Mouse (Mus musculus) forebrain, postnatal 0 days (tissue): Measurements from ENCODE around the gene Vars. TPM values are rescaled to one million over a fixed set of nuclear protein-coding genes. Genes with fewer than 3 reads are reported as not detected.
"Not testable (repeated sequence)": the region's sequence is repeated elsewhere in the genome, so short reads cannot be mapped to it uniquely, and the experiment has no call there.

Source experiments
- ATAC-seq: fragments of 200-750 bp; cut with Nextera tagmentation; 2 replicates; pipeline ENCODE4 v1.8.0; 2017; ENCODE audit warnings: mild to moderate bottlenecking, moderate library complexity
- DNase-seq: peaks from one replicate; pipeline ENCODE4 v3.0.0-alpha.2; 2015
- H3K27ac ChIP-seq: fragments of 300-500 bp; sonication (generic); 2 replicates; pipeline ENCODE4 v1.5.1; 2014; ENCODE audit warnings: low read depth, mild to moderate bottlenecking, antibody characterized with exemption, low read length, moderate library complexity, mixed read lengths
- H3K27me3 ChIP-seq: fragments of 300-500 bp; sonication (generic); 2 replicates; pipeline ENCODE4 v1.6.1; 2014; ENCODE audit warnings: mild to moderate bottlenecking, low read length, mixed read lengths; ENCODE audit not compliant: insufficient read depth
- H3K36me3 ChIP-seq: fragments of 300-500 bp; sonication (generic); 2 replicates; pipeline ENCODE4 v1.6.1; 2014; ENCODE audit warnings: mild to moderate bottlenecking, moderate library complexity; ENCODE audit not compliant: insufficient read depth
- H3K4me1 ChIP-seq: fragments of 300-500 bp; sonication (generic); 2 replicates; pipeline ENCODE4 v1.6.1; 2014; ENCODE audit warnings: antibody characterized with exemption; ENCODE audit not compliant: insufficient read depth
- H3K4me2 ChIP-seq: fragments of 300-500 bp; sonication (generic); 2 replicates; pipeline ENCODE4 v1.6.1; 2014; ENCODE audit warnings: low read depth, mild to moderate bottlenecking, moderate library complexity
- H3K4me3 ChIP-seq: fragments of 300-500 bp; sonication (generic); 2 replicates; pipeline ENCODE4 v1.5.1; 2014; ENCODE audit warnings: low read depth, low read length, mixed read lengths
- H3K9ac ChIP-seq: fragments of 300-500 bp; sonication (generic); 2 replicates; pipeline ENCODE4 v1.6.1; 2014; ENCODE audit warnings: mild to moderate bottlenecking
- H3K9me3 ChIP-seq: fragments of 300-500 bp; sonication (generic); 2 replicates; pipeline ENCODE4 v1.6.1; 2016; ENCODE audit warnings: low read length
- CTCF ChIP-seq: sonication (generic); IDR thresholded peaks from 2 replicates; pipeline ENCODE4 v1.5.1; 2016; ENCODE audit warnings: antibody characterized with exemption, control low read depth, low read depth
- WGBS: fragments of 180-500 bp; shearing (Covaris S2); extraction: QIAGEN DNeasy Blood & Tissue Kit; methylation state at CpG from one replicate; pipeline ENCODE4 v1.1.7; 2014; 5-methylcytosine and 5-hydroxymethylcytosine counted together
- polyA plus RNA-seq: library from polyadenylated mRNA; unstranded; fragments of >200 nt; fragmentation: Nextera tagmentation; extraction: Ambion mirVana; gene quantifications from 2 replicates; pipeline ENCODE4 v1.2.1, GENCODE M21; 2015
- total RNA-seq: library from RNA; depleted of rRNA; stranded (reverse); fragments of >200 nt; gene quantifications from 2 replicates; pipeline ENCODE4 v1.2.3, GENCODE M21; 2014

Gene Vars
- total and polyA plus RNA-seq, 2 experiments from 2014 or later: 45.4 to 93.4 TPM

DNA sequence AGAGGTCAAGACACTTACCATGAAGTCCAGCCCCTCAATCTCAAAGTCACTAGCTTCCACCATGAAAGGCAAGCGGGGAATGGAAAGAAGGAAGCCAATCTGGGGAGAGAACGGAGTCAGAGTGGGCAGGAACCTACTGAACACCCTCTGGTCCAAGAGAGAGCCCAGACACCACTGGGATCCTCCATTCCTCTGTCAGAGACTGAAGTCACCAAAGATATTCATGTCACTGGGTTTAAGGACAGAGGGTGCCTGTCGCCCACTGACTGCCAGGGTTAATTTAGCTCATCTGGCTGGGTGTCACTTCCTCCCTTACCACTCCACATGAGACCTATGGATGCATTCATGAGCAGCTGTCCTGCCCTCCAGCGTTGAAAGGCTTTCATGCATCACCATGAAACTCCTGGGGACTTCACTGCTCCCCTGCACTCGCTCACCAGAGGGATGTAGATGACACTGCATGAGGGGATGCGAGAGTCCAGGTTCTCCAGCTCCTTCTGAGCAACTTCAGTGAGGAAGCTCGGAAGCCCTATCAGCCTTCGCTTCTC lies 31.6 kb downstream of the Vars start:
- H3K4me2 ChIP-seq: no peak overlapping the region
- DNase-seq: no peak
- no peak overlapping the region for H3K9ac ChIP-seq
- no peak overlapping the region for H3K4me3 ChIP-seq
- no peaks in the 10 kb centered on the region for H3K27me3 ChIP-seq
- ATAC-seq: no peak
- H3K36me3 ChIP-seq: no peaks in the 10 kb centered on the region
- H3K9me3 ChIP-seq: no peaks in the 10 kb centered on the region
- H3K27ac ChIP-seq: no peak overlapping the region
- WGBS: 78% methylated on average over 8 of the region's 8 CpGs
- H3K4me1 ChIP-seq: no peaks in the 10 kb centered on the region
- TF ChIP-seq CTCF: 0 out of 2 replicates have a peak, but pooled peaks have one; percentile 5

DNA sequence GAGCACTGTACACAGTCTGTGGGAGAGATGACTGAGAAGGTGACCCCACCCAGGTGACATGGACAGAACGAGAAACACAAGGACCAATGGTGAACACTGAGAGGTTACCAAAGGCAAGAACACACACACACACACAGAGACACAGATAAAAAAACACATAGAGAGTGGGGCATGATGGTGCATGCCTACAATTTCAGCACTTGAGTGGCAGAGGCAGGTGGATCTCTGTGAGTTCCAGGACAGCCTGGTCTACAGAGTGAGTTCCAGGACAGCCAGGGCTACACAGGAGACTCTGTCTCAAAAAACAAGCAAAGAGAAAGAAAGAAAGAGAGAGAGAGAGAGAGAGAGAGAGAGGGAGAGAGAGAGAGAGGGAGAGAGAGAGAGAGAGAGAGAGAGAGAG lies 32.9 kb downstream of the Vars start:
- not testable (repeated sequence) for H3K27ac ChIP-seq, H3K27me3 ChIP-seq, H3K9ac ChIP-seq, H3K9me3 ChIP-seq, H3K36me3 ChIP-seq, ATAC-seq, H3K4me2 ChIP-seq, H3K4me1 ChIP-seq, H3K4me3 ChIP-seq, DNase-seq
- 75% methylated on average over 1 of the region's 1 CpGs for WGBS

DNA sequence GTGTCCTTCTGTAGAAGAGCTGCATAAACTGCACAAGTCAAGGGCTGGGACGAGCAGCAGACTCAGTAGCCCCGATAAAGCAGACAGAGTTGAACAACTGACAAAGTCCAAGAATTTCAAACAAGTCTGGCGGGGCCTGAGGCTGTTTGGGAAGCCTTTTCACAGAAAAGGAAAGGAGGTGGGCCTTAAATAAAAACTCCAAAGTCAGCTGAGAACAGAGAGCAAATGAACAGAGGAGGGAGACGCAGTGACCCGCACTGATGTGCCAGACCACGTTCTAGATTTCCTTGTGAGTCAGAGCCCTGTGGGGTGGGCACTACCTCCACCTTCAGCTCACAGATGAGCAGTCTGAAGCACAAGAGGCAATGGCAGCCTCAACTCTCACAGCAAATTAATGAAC lies 34.1 kb downstream of the Vars start:
- H3K27ac ChIP-seq: no peak overlapping the region
- no peaks in the 10 kb centered on the region for H3K4me1 ChIP-seq
- no peak overlapping the region for H3K4me3 ChIP-seq
- H3K9ac ChIP-seq: no peak overlapping the region
- H3K9me3 ChIP-seq: no peaks in the 10 kb centered on the region
- WGBS: 76% methylated on average over 6 of the region's 6 CpGs
- no peak for DNase-seq
- H3K27me3 ChIP-seq: no peaks in the 10 kb centered on the region
- no peak for ATAC-seq
- no peak overlapping the region for H3K4me2 ChIP-seq
- TF ChIP-seq CTCF: no peak
- no peaks in the 10 kb centered on the region for H3K36me3 ChIP-seq

DNA sequence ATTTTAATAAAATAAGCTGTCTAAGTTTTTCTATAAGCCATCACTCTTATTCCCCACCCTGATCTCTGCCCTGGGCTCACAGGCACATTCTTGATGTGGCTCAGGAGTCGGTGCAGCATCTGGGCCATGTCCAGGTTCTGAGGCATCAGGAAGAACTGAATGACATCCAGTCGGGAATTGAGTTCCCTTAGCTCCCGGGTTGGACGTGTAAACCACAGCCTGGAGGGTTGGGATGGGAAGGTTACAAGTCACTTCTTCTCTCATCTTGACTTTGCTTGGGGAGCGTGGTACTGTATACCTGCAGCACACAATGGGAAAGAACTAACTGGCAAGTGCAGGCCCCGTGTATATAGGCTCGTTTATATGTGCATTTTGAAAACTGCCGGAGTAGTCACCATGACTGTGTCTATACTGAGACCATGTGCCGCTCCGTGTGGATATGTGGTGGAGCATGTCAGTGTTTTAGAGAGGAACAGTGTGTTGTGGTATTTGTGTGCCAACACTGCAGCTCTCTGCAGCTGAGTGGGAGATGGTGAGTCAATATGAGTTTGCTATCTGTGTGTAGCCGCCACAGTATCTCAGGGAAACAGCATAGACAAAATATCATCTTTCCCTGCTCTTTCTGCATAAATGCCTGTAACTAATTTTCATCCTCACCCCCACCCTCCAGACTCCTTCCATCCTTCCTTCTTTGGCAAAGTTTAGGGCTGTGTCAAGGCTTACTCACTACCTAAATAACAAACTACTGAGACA lies 38.5 kb downstream of the Vars start:
- Histone ChIP-seq H3K27me3 (no peaks in the 10 kb centered on the region), H3K27ac (no peak overlapping the region), H3K4me3 (no peak overlapping the region), H3K4me2 (no peak overlapping the region), H3K9me3 (no peaks in the 10 kb centered on the region), H3K36me3 (no peaks in the 10 kb centered on the region), H3K9ac (no peak overlapping the region), H3K4me1 (no peaks in the 10 kb centered on the region)
- ATAC-seq (peak; percentile 45; the same call in 1 of the 2 replicates), DNase-seq (no peak)
- WGBS: 72% methylated on average over 11 of the region's 11 CpGs
- no peak for TF ChIP-seq CTCF

DNA sequence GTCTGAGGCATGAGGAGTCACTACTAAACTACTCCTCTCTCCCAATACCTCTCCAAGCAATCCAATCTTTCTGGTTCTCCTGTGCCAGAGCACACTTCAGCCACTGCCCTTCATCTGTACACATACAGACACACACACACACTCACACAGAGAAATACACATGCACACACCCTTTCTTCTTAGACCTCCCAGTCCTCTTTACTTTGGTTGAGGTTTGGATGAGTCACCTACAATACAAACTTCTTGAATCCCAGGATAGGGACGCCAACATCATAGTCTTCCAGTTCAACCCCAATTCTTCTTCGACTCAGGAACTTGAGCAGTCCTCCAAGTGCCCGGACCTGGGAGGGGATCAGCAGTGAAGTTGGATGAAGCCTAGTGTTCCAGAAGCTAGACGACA lies 43.0 kb downstream of the Vars start:
- no peaks in the 10 kb centered on the region for H3K36me3 ChIP-seq
- WGBS: 88% methylated on average over 4 of the region's 4 CpGs

DNA sequence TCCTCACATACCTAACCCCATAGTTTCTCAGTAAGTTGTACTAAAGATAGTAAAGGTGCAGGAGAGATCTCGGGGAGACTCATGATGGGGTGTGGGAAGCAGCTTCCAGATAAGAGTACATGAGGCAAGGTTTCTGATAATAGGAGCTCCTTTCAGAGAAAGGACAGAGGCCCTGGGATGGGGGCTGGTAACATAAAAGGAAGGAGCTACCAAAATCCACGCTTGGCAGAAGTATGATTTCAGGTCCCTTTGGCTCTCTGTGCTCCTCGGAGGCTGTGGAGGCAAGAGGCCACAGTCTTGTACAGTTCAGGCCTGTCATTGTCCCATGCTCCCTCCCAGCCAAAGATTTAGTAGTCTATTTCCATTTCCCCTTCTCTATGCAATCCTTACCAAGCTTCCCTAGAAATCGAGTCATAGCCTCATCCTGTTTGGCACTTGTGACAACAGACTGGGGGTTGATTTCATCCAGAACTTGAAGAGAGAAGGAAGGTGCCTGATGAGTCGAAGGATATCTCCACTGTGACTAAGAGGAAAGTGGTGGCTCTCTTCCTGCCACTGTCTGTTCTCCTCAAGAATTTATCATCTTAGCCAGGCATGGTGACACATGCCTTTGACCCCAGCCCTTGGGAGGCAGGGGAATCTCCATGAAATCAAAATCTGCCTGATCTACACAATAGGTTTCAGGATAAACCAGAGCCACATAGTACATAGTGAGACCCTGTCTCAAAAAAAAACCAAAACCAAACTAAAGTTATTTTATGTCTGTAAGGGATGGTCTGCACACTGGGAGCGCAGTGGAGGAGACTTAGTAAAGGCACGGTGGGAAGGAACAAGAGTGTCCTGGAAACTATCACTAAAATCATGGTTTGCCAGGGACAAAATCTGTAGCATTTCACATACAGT lies 44.4 kb downstream of the Vars start:
- no peak for DNase-seq
- TF ChIP-seq CTCF: no peak
- no peak for ATAC-seq
- Histone ChIP-seq H3K9ac (no peak overlapping the region), H3K36me3 (no peaks in the 10 kb centered on the region), H3K27ac (no peak overlapping the region), H3K27me3 (no peaks in the 10 kb centered on the region), H3K9me3 (no peaks in the 10 kb centered on the region), H3K4me2 (peak overlapping the region; percentile 99; the same call in 1 of the 2 replicates), H3K4me1 (peaks cover 5% of the 10 kb centered on the region; the same call in 1 of the 2 replicates), H3K4me3 (no peak overlapping the region)
- 89% methylated on average over 7 of the region's 7 CpGs for WGBS

More for the DNA sequence above, 43.0 kb downstream of the Vars start:
- H3K27me3 ChIP-seq: no peaks in the 10 kb centered on the region
- no peak overlapping the region for H3K27ac ChIP-seq
- no peaks in the 10 kb centered on the region for H3K9me3 ChIP-seq
- H3K4me3 ChIP-seq: no peak overlapping the region
- ATAC-seq (no peak), DNase-seq (no peak)
- peaks cover 5% of the 10 kb centered on the region; the same call in 1 of the 2 replicates for H3K4me1 ChIP-seq
- H3K4me2 ChIP-seq: no peak overlapping the region
- no peak for TF ChIP-seq CTCF
- H3K9ac ChIP-seq: no peak overlapping the region
